Mouse (Mus musculus) T-helper 17 cell (primary cell): ENCODE data around the gene Spdl1.

Experiments
- in situ Hi-C, 2 experiments: fragments of 300-600 bp; cut with MboI, MseI; formaldehyde crosslinking; loops; 1 replicate in 1 of 2; 2 replicates in 1 of 2; pipeline ENCODE4 v1.15.1; 2025; ENCODE audit warnings: high pct_unique_total_duplicates in 2 of 2

The Spdl1 gene

DNA sequence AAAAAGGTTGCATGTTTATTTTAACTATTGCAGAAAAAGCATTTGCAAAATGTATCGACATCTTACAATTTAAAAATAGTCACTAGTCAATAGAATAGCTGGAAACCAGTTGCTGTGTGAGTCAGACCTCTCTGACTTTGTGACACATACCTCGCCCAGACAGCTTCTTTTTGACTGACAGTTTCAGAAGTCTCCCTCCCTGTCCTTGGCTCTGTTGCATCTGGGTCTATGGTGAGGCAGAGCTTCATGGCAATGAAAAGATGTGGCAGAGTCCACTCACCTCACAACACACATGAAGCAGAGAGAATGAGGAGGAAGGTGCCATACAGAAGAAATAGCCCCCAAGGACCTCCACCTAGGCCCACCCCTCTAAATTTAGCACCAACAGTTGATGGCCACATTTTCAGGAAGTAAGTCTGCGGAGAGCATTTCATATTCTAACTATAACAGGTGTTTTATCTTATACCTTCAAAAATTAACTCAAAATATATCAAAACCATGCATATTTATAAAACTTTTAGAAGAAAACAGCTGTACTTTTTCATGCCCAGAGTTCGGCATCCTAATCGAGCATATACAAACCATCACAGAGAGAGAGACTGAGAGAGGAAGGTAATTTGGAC lies 69.6 kb downstream of the Spdl1 start:
- in situ Hi-C loops: loop anchor here in 1 of 2 experiments (25.0 kb wide), 1 partner anchor 727 kb away; the partner anchor contains the start of gene Lcp2

DNA sequence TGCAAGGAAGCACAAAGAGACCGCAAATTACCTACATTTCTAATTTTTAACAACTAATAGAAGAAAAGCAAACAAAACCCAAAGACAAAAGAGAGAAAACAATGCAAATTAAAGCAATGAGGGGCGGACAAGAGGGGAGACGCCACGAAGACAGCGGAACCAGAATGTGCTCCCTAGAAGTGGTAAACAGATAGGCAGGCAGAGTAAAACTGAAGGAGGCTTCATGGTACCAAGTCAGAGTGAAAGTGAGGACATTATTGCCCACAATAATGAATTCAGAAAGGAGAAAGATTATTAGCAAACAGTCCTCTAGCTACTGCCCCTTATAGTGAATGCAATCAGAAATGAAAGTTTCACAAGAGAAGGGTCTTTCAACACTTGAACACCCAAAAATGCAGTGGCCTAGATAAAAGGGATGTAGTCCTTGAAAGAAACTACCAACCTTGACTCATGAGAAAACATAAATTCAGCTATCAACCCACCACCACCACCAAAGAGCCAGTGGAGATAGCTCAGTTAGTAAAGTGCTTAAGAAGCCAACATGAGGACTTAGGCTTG lies 70.8 kb downstream of the Spdl1 start:
- in situ Hi-C loops: loop anchor here in 1 of 2 experiments (25.0 kb wide), 1 partner anchor 725 kb away; the partner anchor contains the start of gene Lcp2

GRCm38 (mm10) chr11:34762125-34762524 lies 71.3 kb downstream of the Spdl1 start:
- in situ Hi-C loops: loop anchor here in 1 of 2 experiments (25.0 kb wide), 1 partner anchor 725 kb away; the partner anchor contains the start of gene Lcp2

- in situ Hi-C loops: loop anchor here in 1 of 2 experiments (25.0 kb wide), 1 partner anchor 722 kb away; the partner anchor contains the start of gene Lcp2
Measured at GRCm38 (mm10) chr11:34759582-34759981, 73.9 kb downstream of the Spdl1 start.
